In the genomic region with DNA sequence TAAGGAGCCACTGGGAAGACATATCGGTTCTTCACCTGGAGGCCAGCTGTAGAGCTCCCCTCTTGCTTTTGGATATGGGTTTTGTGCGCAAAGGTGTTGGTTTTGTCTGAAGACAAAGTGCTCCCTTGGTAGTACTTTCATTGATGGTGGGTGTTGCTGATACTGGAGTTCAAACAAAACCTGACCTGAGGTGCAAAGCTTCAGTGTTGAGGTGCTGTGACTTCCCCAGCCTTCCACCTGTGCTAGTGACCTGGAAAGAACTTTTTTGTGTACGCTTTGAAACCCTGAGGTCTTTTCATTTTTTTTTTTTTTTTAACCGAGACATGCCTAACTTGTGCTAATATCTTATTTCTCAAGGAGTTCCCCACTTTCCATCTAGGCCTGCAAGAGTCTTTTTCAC, we compare ENCODE assay signal across 10 mouse cellular contexts. TPM values are rescaled to one million over a fixed set of nuclear protein-coding genes. Genes with fewer than 3 reads are reported as not detected.
DNase-seq lines count a peak whose midpoint lies in the region; ATAC-seq and TF ChIP-seq lines count a peak whose summit lies in the region.
"Had no signal": no experiment of that assay in that cellular context is flagged by ENCODE, and none has a peak within 500 bp of the region (broad histone marks: within the 10 kb centered on the region; RNA-seq: fewer than 3 reads in every experiment).

No protein-coding gene starts in this region.

- H3K4me2 ChIP-seq in CH12.LX (ENCODE audit: insufficient read depth, low read depth, poor library complexity, severe bottlenecking), result peak overlapping the region; percentile 92
- peak overlapping the region; percentile 79 for H3K4me2 ChIP-seq in liver, postnatal 0 days (ENCODE audit: low read depth, low read length)

- TF ChIP-seq CTCF in heart, adult 2 months (IDR thresholded peaks at IDR 0.05), result no peak
- no peak for TF ChIP-seq CTCF in CH12.LX (conservative IDR thresholded peaks at IDR 0.05 in 1 of 2, IDR thresholded peaks at IDR 0.05 in 1 of 2; ENCODE audit: low read depth in 2 of 2, low read length in 2 of 2)
- TF ChIP-seq CTCF in liver, postnatal 0 days (IDR thresholded peaks at IDR 0.05; ENCODE audit: low read depth), result no peak

- no peak for TF ChIP-seq POLR2A in heart, adult 2 months (IDR thresholded peaks at IDR 0.05; ENCODE audit: insufficient read depth, low read depth, low read length)
- TF ChIP-seq POLR2A in CH12.LX (IDR thresholded peaks at IDR 0.05; ENCODE audit: low read depth, low read length), result 0 out of 2 replicates have a peak, but pooled peaks have one; percentile 9

- no peak; the same call in 1 of the 2 replicates for TF ChIP-seq RAD21 in CH12.LX (IDR thresholded peaks at IDR 0.05; ENCODE audit: low read depth, low read length)

- H3K4me1 ChIP-seq in heart, adult 2 months (ENCODE audit: control insufficient read depth, insufficient read depth, low read length), result peaks cover 12% of the 10 kb centered on the region
- H3K4me1 ChIP-seq in CH12.LX (ENCODE audit: control insufficient read depth in 1 of 2, insufficient read depth in 2 of 2), result peaks cover 13 to 51% of the 10 kb centered on the region in 2 experiments; a peak in 3 of 4 replicates
- H3K4me1 ChIP-seq in hindbrain, embryonic 10.5 days (replicated peaks), result peaks cover 26% of the 10 kb centered on the region
- peaks cover 12% of the 10 kb centered on the region for H3K4me1 ChIP-seq in liver, postnatal 0 days (ENCODE audit: insufficient read depth)

- H3K9me3 ChIP-seq in CH12.LX (replicated peaks; ENCODE audit: low read length), result no peaks in the 10 kb centered on the region
- H3K9me3 ChIP-seq in hindbrain, embryonic 10.5 days, result no peaks in the 10 kb centered on the region
- H3K9me3 ChIP-seq in liver, postnatal 0 days (ENCODE audit: low read length), result no peaks in the 10 kb centered on the region

- peak overlapping the region; percentile 92 for H3K27ac ChIP-seq in heart, adult 2 months
- H3K27ac ChIP-seq in CH12.LX (ENCODE audit: insufficient read depth, low read depth), result peak overlapping the region; percentile 94
- H3K27ac ChIP-seq in hindbrain, embryonic 10.5 days, result peak overlapping the region; percentile 98
- H3K27ac ChIP-seq in liver, postnatal 0 days (ENCODE audit: low read depth), result no peak overlapping the region

- no peak for TF ChIP-seq EP300 in heart, adult 2 months (IDR thresholded peaks at IDR 0.05; ENCODE audit: insufficient read depth, low read depth, low read length)
- 0 out of 2 replicates have a peak, but pooled peaks have one; percentile 46 for TF ChIP-seq EP300 in CH12.LX (IDR thresholded peaks at IDR 0.05; ENCODE audit: low read length)
- no peak for TF ChIP-seq EP300 in liver, postnatal 0 days (IDR thresholded peaks at IDR 0.05; ENCODE audit: low read depth)

- no peaks in the 10 kb centered on the region for H3K27me3 ChIP-seq in heart, adult 2 months (ENCODE audit: control insufficient read depth, insufficient read depth, low read length)
- H3K27me3 ChIP-seq in CH12.LX (replicated peaks), result no peaks in the 10 kb centered on the region
- no peaks in the 10 kb centered on the region for H3K27me3 ChIP-seq in hindbrain, embryonic 10.5 days (ENCODE audit: insufficient read depth, poor library complexity, severe bottlenecking)
- no peaks in the 10 kb centered on the region for H3K27me3 ChIP-seq in liver, postnatal 0 days (ENCODE audit: insufficient read depth, low read length)

- WGBS in heart, adult 2 months, result 87% methylated on average over 4 of the region's 4 CpGs
- 90% methylated on average over 4 of the region's 4 CpGs for WGBS in hindbrain, embryonic 10.5 days
- 82% methylated on average over 4 of the region's 4 CpGs for WGBS in liver, postnatal 0 days (ENCODE audit: insufficient replicate concordance)

- no peak for ATAC-seq in liver, postnatal 0 days

- dilution Hi-C loops in CH12.LX (cut with MboI; ENCODE audit: extremely low pct_ligation_motif_present, extremely low pct_unique_long_range_greater_than_20kb, low sequenced_read_pairs), result no loop called here

- H3K9ac ChIP-seq in heart, adult 2 months (ENCODE audit: low read depth, low read length), result no peak overlapping the region
- H3K9ac ChIP-seq in CH12.LX (ENCODE audit: insufficient read depth, low read depth), result peak overlapping the region; percentile 99
- peak overlapping the region; percentile 96; the same call in 1 of the 2 replicates for H3K9ac ChIP-seq in liver, postnatal 0 days (replicated peaks)

- H3K36me3 ChIP-seq in heart, adult 2 months (ENCODE audit: control insufficient read depth, insufficient read depth, low read length), result peaks cover 16% of the 10 kb centered on the region
- peaks cover 0 to 10% of the 10 kb centered on the region in 2 experiments for H3K36me3 ChIP-seq in CH12.LX (replicated peaks in 1 of 2; ENCODE audit: control insufficient read depth in 1 of 2, insufficient read depth in 1 of 2, low read length in 1 of 2)
- 0 out of 2 replicates have a peak, but pooled peaks cover 3% of the 10 kb centered on the region for H3K36me3 ChIP-seq in hindbrain, embryonic 10.5 days
- H3K36me3 ChIP-seq in liver, postnatal 0 days (replicated peaks; ENCODE audit: insufficient read depth, low read length), result no peaks in the 10 kb centered on the region

- intact Hi-C loops in heart, adult 2 months (cut with DNase I), result no loop called here

- in situ Hi-C loops in CH12.LX (cut with MboI; ENCODE audit: low pct_ligation_motif_present, low pct_unique_long_range_greater_than_20kb, low sequenced_read_pairs), result no loop called here

- H3K79me2 ChIP-seq in heart, adult 2 months (replicated peaks; ENCODE audit: control insufficient read depth, insufficient read depth, low read length), result no peaks in the 10 kb centered on the region
- peaks cover 54% of the 10 kb centered on the region for H3K79me2 ChIP-seq in CH12.LX (replicated peaks; ENCODE audit: control insufficient read depth, extremely low read depth, insufficient read depth, poor library complexity, severe bottlenecking)

- DNase-seq in heart, adult 2 months, result no peak
- DNase-seq in heart, adult 8-10 months (ENCODE audit: low spot score), result no peak
- DNase-seq in CH12.LX (ENCODE audit: extremely low read depth), result no peak
- DNase-seq in hindbrain, embryonic 10.5 days (ENCODE audit: low spot score), result no peak
- no peak for DNase-seq in liver, postnatal 0 days
- no peak for DNase-seq in urinary bladder, adult 2 months (ENCODE audit: low spot score)
- no peak for DNase-seq in layer of hippocampus, adult 9-11 months
- DNase-seq in layer of hippocampus, adult 18-20 months (ENCODE audit: low spot score in 2 of 2), result no peak
- DNase-seq: right cerebral cortex, postnatal 25 days had no signal

- H3K4me3 ChIP-seq in heart, adult 2 months, result peak overlapping the region; percentile 80
- H3K4me3 ChIP-seq in CH12.LX (replicated peaks in 1 of 3; ENCODE audit: low read depth in 2 of 3, low read length in 2 of 3, poor library complexity in 1 of 3), result peak overlapping the region; percentile 79 to 89 (median 80)
- peak overlapping the region; percentile 88 for H3K4me3 ChIP-seq in hindbrain, embryonic 10.5 days
- H3K4me3 ChIP-seq in liver, postnatal 0 days (ENCODE audit: low read depth, low read length), result no peak overlapping the region

TF ChIP-seq in CH12.LX, 34 proteins besides CTCF, POLR2A, EP300 and RAD21 (continues in another document):
- no peak for TF ChIP-seq POLR2AphosphoS2 (IDR thresholded peaks at IDR 0.05; ENCODE audit: low read depth, low read length)
- TF ChIP-seq ELF1 (IDR thresholded peaks at IDR 0.05; ENCODE audit: low read depth, low read length), result no peak
- TF ChIP-seq TCF12 (IDR thresholded peaks at IDR 0.05; ENCODE audit: low read depth, low read length), result 0 out of 2 replicates have a peak, but pooled peaks have one; percentile 8
- peak; percentile 31; the same call in 1 of the 2 replicates for TF ChIP-seq IRF4 (IDR thresholded peaks at IDR 0.05; ENCODE audit: low read depth, low read length)
- no peak for TF ChIP-seq MXI1 (IDR thresholded peaks at IDR 0.05; ENCODE audit: low read depth, low read length)
- no peak for TF ChIP-seq ZC3H11A (IDR thresholded peaks at IDR 0.05; ENCODE audit: low read depth, low read length)
- TF ChIP-seq ZNF384 (IDR thresholded peaks at IDR 0.05; ENCODE audit: low read depth, low read length), result peak; percentile 73
- TF ChIP-seq MEF2A (IDR thresholded peaks at IDR 0.05; ENCODE audit: borderline replicate concordance, low read depth, low read length), result no peak
- no peak for TF ChIP-seq SMC3 (IDR thresholded peaks at IDR 0.05; ENCODE audit: low read depth, low read length)
- no peak for TF ChIP-seq PAX5 (IDR thresholded peaks at IDR 0.05; ENCODE audit: low read length)
- TF ChIP-seq ETS1 (conservative IDR thresholded peaks at IDR 0.05; ENCODE audit: low read depth, low read length), result no peak; the same call in 1 of the 2 replicates
- TF ChIP-seq NELFE (IDR thresholded peaks at IDR 0.05; ENCODE audit: low read depth, low read length), result no peak
- no peak; the same call in 1 of the 2 replicates for TF ChIP-seq HCFC1 (IDR thresholded peaks at IDR 0.05; ENCODE audit: low read depth, low read length)
- TF ChIP-seq MAX (IDR thresholded peaks at IDR 0.05; ENCODE audit: low read length), result peak; percentile 19; the same call in 1 of the 2 replicates
- no peak for TF ChIP-seq CHD1 (IDR thresholded peaks at IDR 0.05; ENCODE audit: low read depth, low read length)

RNA-seq across cellular contexts. Expression of a gene that starts 1.6 kb away (rescaled TPM):
- 10 to 100 TPM; 33.7 to 35.9 TPM for total RNA-seq in heart, adult 2 months (2021)
- polyA plus RNA-seq in heart, adult 2 months (2012; rRNA removed), result 7.2 and 14.8 TPM in 2 replicates
- total RNA-seq in heart, adult 8-10 months (2022), result 10 to 100 TPM; 31.0 to 35.2 (median 34.0) TPM
- total RNA-seq in CH12.LX (2012; rRNA removed) (188 and 203 TPM in 2 replicates), CH12.LX (2014; rRNA removed) (243 and 258 TPM in 2 replicates)
- polyA plus RNA-seq in CH12.LX (2012; ENCODE audit: insufficient read length, low read depth), result 261 and 307 TPM in 2 replicates
- 50.4 and 56.7 TPM in 2 replicates for polyA plus RNA-seq in hindbrain, embryonic 10.5 days (2016; fragmentation: Nextera tagmentation; extraction: Ambion mirVana)
- 10.3 and 11.0 TPM in 2 replicates for polyA plus RNA-seq in liver, postnatal 0 days (2015; fragmentation: Nextera tagmentation; extraction: Ambion mirVana)
- 40.9 and 41.3 TPM in 2 replicates for polyA plus RNA-seq in urinary bladder, adult 2 months (2012; rRNA removed)
- total RNA-seq in layer of hippocampus, adult 18-20 months (2021), result 10 to 100 TPM; 45.8 to 55.3 TPM

RNA-seq across cellular contexts. Expression of a gene that starts 20.3 kb away (rescaled TPM):
- under 1 TPM in 1 of 2 experiments, not detected in 1; 0.70 TPM for total RNA-seq in heart, adult 2 months (2021)
- polyA plus RNA-seq in heart, adult 2 months (2012; rRNA removed), result 0.14 and 0.29 TPM in 2 replicates
- total RNA-seq in heart, adult 8-10 months (2022), result 1 to 10 TPM in 1 of 4 experiments, under 1 TPM in 3; 0.31 to 1.2 (median 0.58) TPM
- 0.29 and 0.38 TPM in 2 replicates for total RNA-seq in CH12.LX (2012; rRNA removed)
- 0.51 TPM in 1 of 2 replicates, not detected in the other for total RNA-seq in CH12.LX (2014; rRNA removed)
- polyA plus RNA-seq in CH12.LX (2012; ENCODE audit: insufficient read length, low read depth), result not detected in 2 replicates
- 1.8 TPM in 1 of 2 replicates, not detected in the other for polyA plus RNA-seq in hindbrain, embryonic 10.5 days (2016; fragmentation: Nextera tagmentation; extraction: Ambion mirVana)
- polyA plus RNA-seq in liver, postnatal 0 days (2015; fragmentation: Nextera tagmentation; extraction: Ambion mirVana), result not detected in 2 replicates
- polyA plus RNA-seq in urinary bladder, adult 2 months (2012; rRNA removed), result 0.32 and 0.45 TPM in 2 replicates
- not detected for total RNA-seq in layer of hippocampus, adult 18-20 months (2021)
- polyA plus RNA-seq: C2C12 had no signal
